Mouse (Mus musculus): ENCODE measurements at regions not wholly inside any gene's neighbourhood (a gene's known extent, or its start where the extent isn't known, plus 50 kb on each side); places are given as distances from the start of the nearest gene placed in this dataset.

GRCm38 (mm10) chr8:89823631-89824030 lies 524.5 kb downstream of the Tox3 start:
- DNase-seq (ENCODE audit: extremely low read depth, low read depth, low spot score) = no peak
- no peaks in the 10 kb centered on the region for H3K4me1 ChIP-seq (ENCODE audit: control insufficient read depth, insufficient read depth, low read length)
- TF ChIP-seq CTCF (IDR thresholded peaks at IDR 0.05; ENCODE audit: low read depth, low read length) (no peak), POLR2A (IDR thresholded peaks at IDR 0.05; ENCODE audit: extremely low read depth, insufficient read depth, low read length) (no peak)
- H3K9ac ChIP-seq (ENCODE audit: low read depth, low read length) = no peak overlapping the region
- H3K27me3 ChIP-seq (ENCODE audit: control insufficient read depth, insufficient read depth, low read length) = no peaks in the 10 kb centered on the region
- no peak overlapping the region for H3K4me3 ChIP-seq (ENCODE audit: insufficient read depth, low read depth, low read length)
- no peak overlapping the region for H3K27ac ChIP-seq (replicated peaks; ENCODE audit: insufficient read depth, low read depth, low read length)
- no peaks in the 10 kb centered on the region for H3K36me3 ChIP-seq (ENCODE audit: control insufficient read depth, insufficient read depth, low read length)
- no peaks in the 10 kb centered on the region for H3K79me2 ChIP-seq (ENCODE audit: control insufficient read depth, insufficient read depth, low read length)

DNA sequence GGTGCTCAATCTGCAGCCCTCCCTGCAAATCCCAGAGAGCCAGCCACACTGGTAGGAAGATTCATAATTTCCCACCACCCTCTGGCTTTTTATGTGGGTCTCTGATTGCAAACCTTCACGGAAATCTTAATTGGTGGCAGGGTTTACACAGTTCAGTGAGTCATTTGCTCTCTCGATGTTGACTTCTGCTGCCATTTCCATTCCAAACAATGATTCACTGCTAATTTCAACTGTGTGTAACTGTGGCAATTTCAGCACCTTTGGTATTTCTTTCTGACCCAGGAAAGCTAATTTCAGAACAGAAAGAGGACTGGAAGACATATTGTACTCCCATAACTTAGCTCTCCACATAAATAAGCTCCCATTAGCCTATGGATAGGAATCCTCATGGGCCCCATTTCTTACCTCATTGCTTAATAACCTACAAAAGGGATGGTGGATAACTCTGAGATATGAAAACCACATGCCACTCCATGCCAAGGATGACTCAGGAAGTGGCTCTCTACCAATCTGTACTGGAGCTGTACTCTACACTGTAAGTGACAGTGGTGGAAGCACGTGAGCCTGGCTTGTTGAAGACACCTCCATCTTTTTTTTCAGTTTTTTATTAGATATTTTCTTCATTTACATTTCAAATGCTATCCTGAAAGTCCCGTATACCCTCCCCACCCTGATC lies 536.0 kb downstream of the Tox3 start:
- DNase-seq (ENCODE audit: extremely low read depth, low read depth, low spot score) = no peak
- H3K4me3 ChIP-seq (ENCODE audit: insufficient read depth, low read depth, low read length) = no peak overlapping the region
- 75% methylated on average over 4 of the region's 4 CpGs for WGBS
- H3K79me2 ChIP-seq (ENCODE audit: control insufficient read depth, insufficient read depth, low read length) = no peaks in the 10 kb centered on the region
- H3K9ac ChIP-seq (ENCODE audit: low read depth, low read length) = no peak overlapping the region
- no peaks in the 10 kb centered on the region for H3K36me3 ChIP-seq (ENCODE audit: control insufficient read depth, insufficient read depth, low read length)
- H3K4me1 ChIP-seq (ENCODE audit: control insufficient read depth, insufficient read depth, low read length) = no peaks in the 10 kb centered on the region
- no peak overlapping the region for H3K27ac ChIP-seq (replicated peaks; ENCODE audit: insufficient read depth, low read depth, low read length)
- peaks cover 3% of the 10 kb centered on the region; the same call in 1 of the 2 replicates for H3K27me3 ChIP-seq (ENCODE audit: control insufficient read depth, insufficient read depth, low read length)
- TF ChIP-seq CTCF (IDR thresholded peaks at IDR 0.05; ENCODE audit: low read depth, low read length) = no peak
- no peak for TF ChIP-seq POLR2A (IDR thresholded peaks at IDR 0.05; ENCODE audit: extremely low read depth, insufficient read depth, low read length)

GRCm38 (mm10) chr8:89788296-89788695 lies 559.8 kb downstream of the Tox3 start:
- no peaks in the 10 kb centered on the region for H3K79me2 ChIP-seq (ENCODE audit: control insufficient read depth, insufficient read depth, low read length)
- 71% methylated on average over 10 of the region's 10 CpGs for WGBS

GRCm38 (mm10) chr8:89787050-89787905 lies 560.9 kb downstream of the Tox3 start:
- no peak for DNase-seq (ENCODE audit: extremely low read depth, low read depth, low spot score)
- no peak overlapping the region for H3K4me3 ChIP-seq (ENCODE audit: insufficient read depth, low read depth, low read length)
- H3K9ac ChIP-seq (ENCODE audit: low read depth, low read length) = no peak overlapping the region
- no peaks in the 10 kb centered on the region; the same call in 1 of the 2 replicates for H3K4me1 ChIP-seq (ENCODE audit: control insufficient read depth, insufficient read depth, low read length)
- WGBS = 60% methylated on average over 17 of the region's 17 CpGs
- no peaks in the 10 kb centered on the region for H3K79me2 ChIP-seq (ENCODE audit: control insufficient read depth, insufficient read depth, low read length)
- no peaks in the 10 kb centered on the region for H3K36me3 ChIP-seq (ENCODE audit: control insufficient read depth, insufficient read depth, low read length)
- no peak overlapping the region for H3K27ac ChIP-seq (replicated peaks; ENCODE audit: insufficient read depth, low read depth, low read length)
- no peaks in the 10 kb centered on the region for H3K27me3 ChIP-seq (ENCODE audit: control insufficient read depth, insufficient read depth, low read length)
- TF ChIP-seq CTCF (IDR thresholded peaks at IDR 0.05; ENCODE audit: low read depth, low read length) (no peak), POLR2A (IDR thresholded peaks at IDR 0.05; ENCODE audit: extremely low read depth, insufficient read depth, low read length) (no peak)

More at GRCm38 (mm10) chr8:89788296-89788695, 559.8 kb downstream of the Tox3 start:
- Histone ChIP-seq H3K4me3 (ENCODE audit: insufficient read depth, low read depth, low read length) (no peak overlapping the region), H3K4me1 (ENCODE audit: control insufficient read depth, insufficient read depth, low read length) (no peaks in the 10 kb centered on the region; the same call in 1 of the 2 replicates), H3K9ac (ENCODE audit: low read depth, low read length) (no peak overlapping the region), H3K36me3 (ENCODE audit: control insufficient read depth, insufficient read depth, low read length) (no peaks in the 10 kb centered on the region), H3K27ac (replicated peaks; ENCODE audit: insufficient read depth, low read depth, low read length) (no peak overlapping the region), H3K27me3 (ENCODE audit: control insufficient read depth, insufficient read depth, low read length) (no peaks in the 10 kb centered on the region)
- DNase-seq (ENCODE audit: extremely low read depth, low read depth, low spot score) = no peak
- TF ChIP-seq CTCF (IDR thresholded peaks at IDR 0.05; ENCODE audit: low read depth, low read length) = no peak
- TF ChIP-seq POLR2A (IDR thresholded peaks at IDR 0.05; ENCODE audit: extremely low read depth, insufficient read depth, low read length) = no peak

DNA sequence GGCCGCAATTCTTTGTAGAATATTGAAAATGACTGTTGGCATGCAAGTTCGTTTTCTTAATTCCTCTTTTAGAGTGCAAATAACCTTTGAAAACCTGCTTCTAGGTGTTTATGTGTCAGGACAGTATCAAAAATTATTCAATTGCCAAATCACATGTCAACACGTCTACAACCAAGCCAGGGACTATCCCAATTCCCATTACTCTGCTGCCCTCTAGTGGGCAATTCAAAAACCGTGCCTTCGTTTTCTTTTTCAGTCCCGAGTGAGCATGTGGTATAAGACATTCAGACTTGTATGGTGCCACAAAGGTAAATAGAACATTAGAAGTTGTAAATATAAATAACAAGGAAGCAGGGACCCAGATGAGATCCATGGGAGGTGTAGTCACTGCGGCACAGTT lies 563.1 kb downstream of the Tox3 start:
- TF ChIP-seq POLR2A (IDR thresholded peaks at IDR 0.05; ENCODE audit: extremely low read depth, insufficient read depth, low read length) (no peak), CTCF (IDR thresholded peaks at IDR 0.05; ENCODE audit: low read depth, low read length) (0 out of 2 replicates have a peak, but pooled peaks have one; percentile 23)
- no peak overlapping the region for H3K27ac ChIP-seq (replicated peaks; ENCODE audit: insufficient read depth, low read depth, low read length)
- peak; percentile 59 for DNase-seq (ENCODE audit: extremely low read depth, low read depth, low spot score)
- no peak overlapping the region for H3K4me3 ChIP-seq (ENCODE audit: insufficient read depth, low read depth, low read length)
- no peak overlapping the region for H3K9ac ChIP-seq (ENCODE audit: low read depth, low read length)
- no peaks in the 10 kb centered on the region for H3K36me3 ChIP-seq (ENCODE audit: control insufficient read depth, insufficient read depth, low read length)
- 17% methylated on average over 7 of the region's 7 CpGs for WGBS
- H3K27me3 ChIP-seq (ENCODE audit: control insufficient read depth, insufficient read depth, low read length) = no peaks in the 10 kb centered on the region
- no peaks in the 10 kb centered on the region for H3K79me2 ChIP-seq (ENCODE audit: control insufficient read depth, insufficient read depth, low read length)
- no peaks in the 10 kb centered on the region; the same call in 1 of the 2 replicates for H3K4me1 ChIP-seq (ENCODE audit: control insufficient read depth, insufficient read depth, low read length)
